Mouse (Mus musculus) thymus, adult 18-20 months (tissue): ENCODE data around the gene Sgms2.
A peak's percentile ranks its signal among the peaks of the same experiment; 100 is the strongest.
"Not testable (repeated sequence)": the region's sequence is repeated elsewhere in the genome, so short reads cannot be mapped to it uniquely, and the experiment has no call there.

Source experiments
- DNase-seq, 2 experiments: peaks; one replicate each; pipeline ENCODE4 v3.0.0; 2022; ENCODE audit warnings: mixed read lengths in 2 of 2

Gene Sgms2

GRCm38 (mm10) chr3:131350539-131350938, 140.7 kb downstream of the Sgms2 start:
- no peak for DNase-seq

DNA sequence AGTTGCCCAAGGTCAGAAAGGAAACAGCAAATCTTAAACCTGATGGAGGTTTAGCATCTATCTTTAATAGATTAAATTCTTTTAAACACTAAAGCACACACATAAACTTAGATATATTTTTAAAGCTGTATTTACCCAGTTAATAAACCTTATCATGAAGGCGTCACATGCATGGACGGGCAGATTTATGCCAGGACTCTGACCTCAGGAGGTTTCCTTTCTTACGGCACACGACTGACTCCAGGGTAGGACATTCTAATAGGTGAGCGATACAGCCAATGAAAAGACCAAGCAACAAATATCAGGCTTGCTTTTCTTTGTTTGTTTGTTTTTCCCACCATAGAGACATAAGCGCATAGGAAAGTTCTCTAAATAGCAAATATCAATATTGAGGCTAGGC, 142.2 kb downstream of the Sgms2 start:
- no peak for DNase-seq

DNA sequence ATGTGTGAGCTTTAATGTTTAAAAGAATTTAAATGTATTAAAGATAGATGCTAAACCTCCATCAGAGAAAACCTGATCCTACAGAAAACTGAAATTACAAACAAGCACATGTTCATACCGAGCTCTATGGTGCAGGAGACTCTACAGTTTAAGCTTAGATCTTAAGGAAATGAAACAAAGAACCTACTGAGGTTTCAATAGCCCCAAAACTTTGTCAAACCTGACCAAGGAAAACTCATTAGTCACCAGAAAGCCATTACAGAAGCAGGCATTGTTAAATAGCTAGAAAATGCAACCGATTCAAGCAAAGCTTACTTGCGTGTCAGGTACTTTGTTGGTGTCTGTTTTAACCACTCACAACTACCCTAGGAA, 142.6 kb downstream of the Sgms2 start:
- DNase-seq: no peak

DNA sequence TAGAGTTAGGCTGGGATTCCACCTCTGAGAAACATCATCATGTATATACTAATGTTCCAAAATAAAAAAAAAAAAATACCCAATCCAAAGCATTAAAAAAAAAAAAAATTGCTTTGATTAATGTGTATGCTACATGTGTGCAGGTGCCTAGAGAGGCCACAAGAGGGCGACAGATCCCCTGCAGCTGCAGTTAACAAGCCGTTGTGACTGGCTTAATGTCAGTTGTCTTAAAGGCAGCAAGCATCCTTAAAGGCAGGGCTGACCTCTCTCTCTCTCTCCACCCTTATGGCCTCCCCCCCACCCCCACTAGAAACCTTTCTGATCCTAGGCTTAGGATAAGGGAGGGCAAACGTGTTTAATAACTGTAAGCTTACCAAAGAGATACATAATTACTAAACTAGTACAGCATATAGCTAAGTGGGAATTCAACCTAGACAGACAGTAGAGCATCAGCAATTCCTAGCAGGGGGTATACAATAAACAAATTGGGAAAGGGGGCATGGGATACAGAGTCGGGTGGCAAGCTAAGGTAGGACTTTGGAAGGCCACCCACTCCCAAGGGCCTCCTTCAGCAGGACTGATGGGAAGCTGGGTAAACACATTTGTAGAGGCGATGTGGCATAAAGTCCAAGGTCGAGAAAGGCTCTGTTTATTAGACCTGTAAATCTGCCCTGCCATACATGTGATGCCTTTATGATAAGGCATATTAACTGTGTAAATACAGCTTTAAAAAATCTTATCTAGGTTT, 143.2 kb downstream of the Sgms2 start:
- no peak for DNase-seq

DNA sequence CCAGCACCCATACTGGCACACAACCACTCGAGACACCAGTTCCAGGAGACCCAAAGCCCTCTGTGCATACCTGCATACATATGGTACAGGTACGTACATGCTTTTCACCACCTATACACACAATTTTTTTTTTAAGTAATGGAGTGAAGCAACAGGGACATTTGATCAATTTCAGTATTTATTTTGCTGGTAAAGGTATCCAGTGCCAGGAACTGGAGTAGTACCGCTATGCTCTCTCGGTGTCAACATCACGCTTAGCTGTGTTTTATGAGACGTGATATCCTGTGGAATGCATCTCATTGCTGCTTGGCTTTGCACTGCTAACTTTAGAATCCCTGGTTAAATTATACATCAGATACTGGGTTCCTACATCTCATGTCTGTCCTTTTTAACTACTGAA, 145.3 kb downstream of the Sgms2 start:
- DNase-seq: no peak

DNA sequence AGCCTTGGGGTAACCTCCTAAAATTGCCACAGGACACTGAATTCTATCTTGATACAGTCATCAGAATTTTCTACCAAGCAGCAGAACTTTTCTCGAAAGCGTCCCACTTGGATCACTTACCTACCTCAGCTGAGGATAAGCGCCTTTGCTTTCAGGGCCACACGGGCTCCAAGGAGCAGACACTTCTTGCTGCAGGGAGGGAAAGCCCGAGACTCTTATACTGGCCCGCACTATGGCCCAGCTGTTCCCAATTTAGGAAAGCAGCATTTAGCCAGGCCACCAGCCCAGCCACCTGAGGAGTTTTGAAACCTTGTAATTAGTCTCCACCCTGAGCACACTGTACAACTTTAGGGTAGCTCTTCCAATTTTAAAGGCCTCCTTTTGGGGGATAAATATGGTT, 147.9 kb downstream of the Sgms2 start:
- no peak for DNase-seq

GRCm38 (mm10) chr3:131340885-131341284, 150.3 kb downstream of the Sgms2 start:
- DNase-seq: no peak

DNA sequence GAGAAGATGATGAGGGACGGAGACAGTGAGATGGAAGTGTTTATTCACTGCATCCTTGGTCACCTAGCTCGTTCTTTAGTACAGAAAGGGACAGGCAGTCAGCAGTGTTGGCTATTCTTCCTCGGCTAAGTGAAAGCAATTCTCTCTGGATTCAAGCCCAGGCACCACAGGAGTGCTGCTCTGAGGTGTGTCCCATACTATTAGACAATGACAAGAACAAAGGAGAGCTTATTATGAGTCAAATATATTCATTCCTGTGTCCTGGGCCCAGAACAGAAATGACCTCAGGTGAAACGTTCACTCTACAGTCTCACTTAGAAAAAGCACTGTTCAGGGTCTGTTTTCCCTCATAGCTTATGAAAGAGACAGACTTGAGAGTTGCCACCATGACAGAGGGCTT, 151.9 kb downstream of the Sgms2 start:
- no peak for DNase-seq

GRCm38 (mm10) chr3:131337749-131338148, 153.5 kb downstream of the Sgms2 start:
- DNase-seq: not testable (repeated sequence)

DNA sequence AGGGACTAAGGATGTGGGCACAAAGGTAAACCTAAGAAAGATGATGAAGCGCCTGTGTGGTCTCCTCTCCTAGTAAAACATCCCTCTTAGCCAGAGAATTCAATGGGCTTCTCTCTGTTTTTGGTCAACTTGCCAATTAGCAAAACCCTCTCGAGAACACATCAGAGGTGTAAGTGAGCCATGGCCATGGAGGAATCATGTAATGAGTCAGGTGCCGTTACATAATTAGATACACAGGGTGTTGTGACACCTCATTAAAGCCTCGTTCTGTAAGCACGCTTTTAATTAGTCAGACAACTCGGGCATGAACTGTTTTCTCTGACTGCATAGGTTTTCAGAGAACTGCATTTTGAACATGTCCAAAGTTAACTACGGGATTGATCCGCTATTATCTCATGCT, 154.6 kb downstream of the Sgms2 start:
- no peak for DNase-seq

DNA sequence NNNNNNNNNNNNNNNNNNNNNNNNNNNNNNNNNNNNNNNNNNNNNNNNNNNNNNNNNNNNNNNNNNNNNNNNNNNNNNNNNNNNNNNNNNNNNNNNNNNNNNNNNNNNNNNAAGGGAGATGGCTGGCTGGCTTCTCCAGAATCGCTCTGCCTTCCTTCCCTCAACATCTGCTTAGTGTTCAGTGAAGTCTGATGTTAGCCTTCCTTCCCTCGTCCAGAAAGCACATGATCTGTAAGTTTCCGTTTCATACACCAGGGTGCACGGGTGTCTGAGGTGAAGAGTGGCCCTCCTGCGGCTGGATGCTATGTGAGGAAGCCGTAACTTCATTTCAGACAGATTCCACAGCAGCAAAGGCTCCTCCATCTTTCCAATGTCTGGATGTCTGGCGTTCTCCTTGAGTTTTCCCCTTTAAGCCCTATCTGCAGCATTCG, 156.1 kb downstream of the Sgms2 start:
- no peak for DNase-seq

GRCm38 (mm10) chr3:131327189-131327588, 164.0 kb downstream of the Sgms2 start:
- DNase-seq: no peak

DNA sequence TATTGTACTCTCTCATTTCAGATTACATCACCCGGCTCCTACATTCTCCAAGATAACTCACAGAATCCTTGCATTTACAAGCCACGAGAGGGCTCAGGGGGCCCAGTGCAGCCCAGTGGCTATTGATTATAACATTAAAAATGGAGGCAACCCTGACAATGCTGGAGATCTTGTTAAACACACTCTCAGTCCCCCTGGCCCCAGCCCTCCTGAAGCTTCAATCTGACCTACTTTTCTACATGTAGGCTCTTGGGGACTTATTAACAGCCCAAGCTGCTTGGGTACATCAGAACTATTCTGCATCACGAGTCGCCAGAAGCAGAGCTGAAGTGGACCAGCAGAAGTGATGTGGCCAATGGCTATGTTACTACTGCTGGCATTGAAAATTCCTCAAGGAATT, 164.6 kb downstream of the Sgms2 start:
- no peak for DNase-seq

- no peak for DNase-seq
Measured at GRCm38 (mm10) chr3:131322081-131322815, 169.0 kb downstream of the Sgms2 start.

- peak in 1 of 2 experiments; percentile 26 for DNase-seq
Measured at GRCm38 (mm10) chr3:131320184-131320583, 171.0 kb downstream of the Sgms2 start.

DNA sequence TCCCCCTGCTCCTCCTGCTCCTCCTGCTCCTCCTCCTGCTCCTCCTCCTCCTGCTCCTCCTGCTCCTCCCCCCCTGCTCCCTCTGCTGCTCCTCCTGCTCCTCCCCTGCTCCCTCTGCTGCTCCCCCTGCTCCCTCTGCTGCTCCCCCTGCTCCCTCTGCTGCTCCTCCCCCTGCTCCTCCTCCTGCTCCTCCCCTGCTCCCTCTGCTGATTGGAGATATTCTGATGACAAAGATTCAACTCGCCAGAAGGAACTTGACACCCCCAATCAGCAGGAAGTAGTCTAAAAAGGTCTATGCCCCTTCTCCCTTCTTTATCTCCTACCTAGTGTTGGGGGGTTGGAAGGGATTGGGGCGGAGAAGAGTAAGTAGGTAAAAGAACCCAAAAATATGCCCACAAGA, 173.0 kb downstream of the Sgms2 start:
- DNase-seq: no peak

- no peak for DNase-seq
Measured at GRCm38 (mm10) chr3:131317126-131317525, 174.1 kb downstream of the Sgms2 start.

DNA sequence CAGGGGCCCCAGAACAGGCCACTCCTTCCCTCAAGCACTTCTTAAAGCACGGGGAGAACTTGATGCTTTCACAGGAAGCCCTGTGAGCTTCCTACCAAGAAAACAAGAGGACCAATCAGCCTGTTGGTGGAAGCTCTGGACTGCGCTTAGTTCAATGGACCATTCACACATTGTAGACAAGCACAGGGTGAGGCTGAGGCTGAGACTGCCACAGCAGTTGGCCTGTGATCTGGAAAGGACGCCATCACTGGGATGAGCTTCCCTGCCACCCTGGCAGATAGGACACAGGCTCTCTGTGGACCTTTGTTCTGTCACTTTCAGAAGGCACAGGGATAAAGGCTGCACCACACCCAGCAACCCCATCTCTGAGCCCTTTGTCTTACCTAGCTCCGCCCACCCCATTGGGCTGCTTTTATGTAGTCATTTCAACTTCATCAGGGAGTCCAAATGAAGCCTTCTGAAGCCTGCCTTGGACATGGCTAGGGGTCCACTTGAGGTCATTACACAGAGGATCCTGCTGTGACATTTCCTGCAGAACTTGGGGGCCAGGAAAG, 175.2 kb downstream of the Sgms2 start:
- DNase-seq: no peak

GRCm38 (mm10) chr3:131312340-131312739, 178.9 kb downstream of the Sgms2 start:
- DNase-seq: no peak

DNA sequence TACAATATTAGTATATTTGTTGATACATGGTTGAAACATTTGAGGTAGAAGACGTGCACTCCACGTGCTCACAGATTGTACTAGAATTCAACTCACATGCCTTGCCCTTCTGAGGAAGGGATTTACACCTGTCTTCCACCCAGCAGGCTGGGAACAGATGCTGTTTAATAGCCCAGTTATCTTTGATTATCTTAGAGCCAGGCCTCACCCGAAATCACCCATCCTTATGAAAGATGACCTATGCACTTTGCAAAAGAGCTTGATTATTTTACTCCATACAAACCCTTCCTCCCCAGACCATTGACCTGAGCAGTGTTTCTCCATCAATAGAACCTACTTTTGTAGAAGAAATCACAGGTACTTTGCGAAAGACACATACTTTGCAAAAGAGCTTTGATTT, 180.6 kb downstream of the Sgms2 start:
- no peak for DNase-seq

- DNase-seq: no peak
Measured at GRCm38 (mm10) chr3:131307811-131308210, 183.4 kb downstream of the Sgms2 start.

- no peak for DNase-seq
Measured at GRCm38 (mm10) chr3:131306255-131306654, 185.0 kb downstream of the Sgms2 start.

GRCm38 (mm10) chr3:131303320-131303714, 187.9 kb downstream of the Sgms2 start:
- DNase-seq: no peak
